Comparison of ENCODE assay signal across 22 mouse cellular contexts in genomic region chr16:22586151-22586836, GRCm38 (mm10).
"Had no signal": no experiment of that assay in that cellular context is flagged by ENCODE, and none has a peak within 500 bp of the region (broad histone marks: within the 10 kb centered on the region; RNA-seq: fewer than 3 reads in every experiment).

No protein-coding gene starts in this region.

- H3K36me3 ChIP-seq: limb, embryonic 12.5 days; limb, embryonic 15.5 days; midbrain, embryonic 12.5 days; midbrain, embryonic 15.5 days; neural tube, embryonic 12.5 days; neural tube, embryonic 15.5 days had no signal

- H3K4me3 ChIP-seq: limb, embryonic 12.5 days; limb, embryonic 15.5 days; midbrain, embryonic 12.5 days; midbrain, embryonic 15.5 days; neural tube, embryonic 12.5 days; neural tube, embryonic 15.5 days had no signal

- H3K9ac ChIP-seq: limb, embryonic 12.5 days; limb, embryonic 15.5 days; liver, embryonic 14.5 days; liver, postnatal 0 days; lung, embryonic 14.5 days; midbrain, embryonic 12.5 days; midbrain, embryonic 15.5 days; neural tube, embryonic 12.5 days; neural tube, embryonic 15.5 days had no signal

- H3K9me3 ChIP-seq: limb, embryonic 15.5 days; midbrain, embryonic 12.5 days; midbrain, embryonic 15.5 days; neural tube, embryonic 12.5 days; neural tube, embryonic 15.5 days had no signal

- H3K27me3 ChIP-seq: limb, embryonic 12.5 days; limb, embryonic 15.5 days; midbrain, embryonic 12.5 days; midbrain, embryonic 15.5 days; neural tube, embryonic 12.5 days; neural tube, embryonic 15.5 days had no signal

- H3K27ac ChIP-seq: kidney, postnatal 0 days; limb, embryonic 12.5 days; limb, embryonic 15.5 days; liver, embryonic 14.5 days; macrophage; midbrain, embryonic 12.5 days; midbrain, embryonic 15.5 days; neural tube, embryonic 12.5 days; neural tube, embryonic 15.5 days had no signal

- ATAC-seq: liver, postnatal 0 days; lung, postnatal 0 days; midbrain, embryonic 15.5 days had no signal

- H3K4me1 ChIP-seq: limb, embryonic 12.5 days; limb, embryonic 15.5 days; neural tube, embryonic 15.5 days had no signal

- H3K4me2 ChIP-seq: limb, embryonic 12.5 days; limb, embryonic 15.5 days; liver, embryonic 11.5 days; lung, embryonic 14.5 days; midbrain, embryonic 12.5 days; midbrain, embryonic 15.5 days; neural tube, embryonic 12.5 days; neural tube, embryonic 15.5 days had no signal

- DNase-seq: kidney, adult 2 months; kidney, postnatal 25 days; left cerebral cortex, postnatal 4 days; liver, postnatal 0 days; lung, embryonic 14.5 days; right cerebral cortex, adult 18-20 months; right cerebral cortex, postnatal 14 days; right cerebral cortex, postnatal 4 days; thymus, adult 2 months; thymus, postnatal 14 days; thymus, postnatal 4 days had no signal
